Mouse (Mus musculus): ENCODE results near the gene Mrpl24. TPM values are rescaled to one million over a fixed set of nuclear protein-coding genes. Genes with fewer than 3 reads are reported as not detected.
"Not testable (repeated sequence)": the region's sequence is repeated elsewhere in the genome, so short reads cannot be mapped to it uniquely, and the experiment has no call there.

Gene Mrpl24
- polyA plus RNA-seq (2015; fragmentation: Nextera tagmentation; extraction: Ambion mirVana) = 51.0 and 59.5 TPM in 2 replicates

DNA sequence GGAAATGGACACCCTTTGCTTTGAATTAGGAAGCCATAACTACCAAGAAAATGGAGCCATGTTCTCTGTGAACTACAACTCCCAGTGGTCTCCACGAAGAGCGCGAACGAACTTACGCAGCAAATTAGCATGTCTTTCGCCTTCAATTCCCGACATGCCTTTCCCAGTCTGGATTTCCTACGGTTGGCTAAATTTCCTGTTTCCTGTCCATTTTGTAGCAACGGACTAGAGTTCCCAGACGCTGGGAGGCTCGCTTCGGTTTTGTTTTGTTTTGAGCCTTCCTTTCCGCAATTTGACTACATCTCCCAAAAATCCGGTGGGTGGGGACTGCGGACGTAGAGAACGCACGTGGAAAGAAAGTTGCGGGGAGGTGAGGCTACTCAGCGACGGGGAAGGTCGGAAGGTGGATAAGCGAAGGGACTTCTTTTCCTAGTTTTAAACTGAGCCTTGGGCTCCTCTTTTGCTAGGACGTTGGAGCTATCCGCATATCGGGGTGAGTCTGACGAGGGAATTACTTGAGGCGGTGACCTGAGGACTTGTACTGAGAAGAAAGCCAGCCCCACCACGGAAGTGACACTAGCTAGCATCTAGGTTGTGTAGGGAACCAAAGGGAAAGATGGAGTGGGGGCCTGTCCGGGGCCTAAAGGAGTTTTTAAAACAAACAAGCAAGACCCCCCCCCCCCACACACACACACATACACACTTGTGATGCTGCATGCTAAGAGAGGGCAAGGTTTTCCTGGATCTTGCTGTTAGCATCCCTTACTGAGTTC, at the start of gene Mrpl24:
Gene Mrpl24, plus strand, starts transcription at position 171 of the 773 bp plus-strand sequence.
- Histone ChIP-seq H3K9me3 (replicated peaks) (no peaks in the 10 kb centered on the region), H3K4me1 (peaks cover 24% of the 10 kb centered on the region), H3K27ac (replicated peaks) (peak within 1 kb of the TSS; percentile 83), H3K4me3 (replicated peaks) (peak within 1 kb of the TSS; percentile 70), H3K9ac (replicated peaks) (peak within 1 kb of the TSS; percentile 69), H3K36me3 (peaks cover 56% of the 10 kb centered on the region), H3K4me2 (peak within 1 kb of the TSS; percentile 87), H3K27me3 (replicated peaks) (no peaks in the 10 kb centered on the region)
- ATAC-seq (ENCODE audit: low FRiP score) = peak; percentile 92
- under 1% methylated on average over 30 of the region's 30 CpGs for WGBS

- peaks cover 9% of the 10 kb centered on the region for H3K4me1 ChIP-seq
- H3K4me2 ChIP-seq = no peak overlapping the region
- no peak for ATAC-seq (ENCODE audit: low FRiP score)
- peaks cover 19% of the 10 kb centered on the region for H3K36me3 ChIP-seq
- H3K9me3 ChIP-seq (replicated peaks) = no peaks in the 10 kb centered on the region
- H3K9ac ChIP-seq (replicated peaks) = no peak overlapping the region
- H3K4me3 ChIP-seq (replicated peaks) = no peak overlapping the region
- WGBS = 93% methylated on average over 4 of the region's 4 CpGs
- H3K27ac ChIP-seq (replicated peaks) = no peak overlapping the region
- H3K27me3 ChIP-seq (replicated peaks) = no peaks in the 10 kb centered on the region
These were observed 41.6 kb upstream of the Mrpl24 start for GRCm38 (mm10) chr3:87877730-87878129.

GRCm38 (mm10) chr3:87884291-87884690, 35.0 kb upstream of the Mrpl24 start:
- WGBS = 5% methylated on average over 3 of the region's 3 CpGs
- no peak for ATAC-seq (ENCODE audit: low FRiP score)
- H3K36me3 ChIP-seq = peaks cover 9% of the 10 kb centered on the region
- peak overlapping the region; percentile 95 for H3K4me3 ChIP-seq (replicated peaks)
- H3K27ac ChIP-seq (replicated peaks) = peak overlapping the region; percentile 88; the same call in 1 of the 2 replicates
- peak overlapping the region; percentile 75 for H3K4me2 ChIP-seq
- no peaks in the 10 kb centered on the region for H3K27me3 ChIP-seq (replicated peaks)
- peak overlapping the region; percentile 95 for H3K9ac ChIP-seq (replicated peaks)
- peaks cover 27% of the 10 kb centered on the region for H3K4me1 ChIP-seq
- H3K9me3 ChIP-seq (replicated peaks) = no peaks in the 10 kb centered on the region

DNA sequence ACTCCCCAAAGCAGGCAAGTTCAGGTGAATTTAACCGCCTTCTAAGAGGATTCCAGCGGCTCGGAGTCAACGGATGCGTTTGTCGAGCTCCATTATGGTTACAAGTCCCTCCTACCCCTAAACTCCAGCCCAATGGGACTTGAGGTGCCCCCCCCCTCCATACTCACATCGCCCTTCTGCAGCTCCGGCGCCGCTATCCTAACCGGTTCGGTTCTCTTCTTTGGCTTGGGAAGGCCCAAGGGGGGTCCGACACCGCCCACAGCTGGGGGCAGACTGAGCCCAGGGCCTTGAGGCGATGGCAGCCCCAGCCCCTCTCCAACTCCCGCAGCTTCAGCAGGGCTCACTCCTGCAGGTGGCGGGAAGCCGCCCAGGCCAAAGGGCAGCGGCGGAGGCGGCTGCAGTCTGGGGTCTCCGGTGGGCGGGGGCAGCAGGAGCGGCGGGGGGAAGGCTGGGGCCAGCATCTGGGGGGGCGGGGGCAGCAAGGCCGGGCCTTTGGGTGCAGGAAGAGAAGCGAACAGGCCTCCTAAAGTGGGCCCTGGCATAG, 34.5 kb upstream of the Mrpl24 start:
- ATAC-seq (ENCODE audit: low FRiP score) = peak; percentile 17
- Histone ChIP-seq H3K4me3 (replicated peaks) (peak overlapping the region; percentile 95), H3K27me3 (replicated peaks) (no peaks in the 10 kb centered on the region), H3K9ac (replicated peaks) (peak overlapping the region; percentile 95), H3K27ac (replicated peaks) (peak overlapping the region; percentile 88), H3K4me2 (peak overlapping the region; percentile 75), H3K36me3 (peaks cover 9% of the 10 kb centered on the region), H3K4me1 (peaks cover 27% of the 10 kb centered on the region), H3K9me3 (replicated peaks) (no peaks in the 10 kb centered on the region)
- WGBS = 0% methylated on average over 28 of the region's 28 CpGs

DNA sequence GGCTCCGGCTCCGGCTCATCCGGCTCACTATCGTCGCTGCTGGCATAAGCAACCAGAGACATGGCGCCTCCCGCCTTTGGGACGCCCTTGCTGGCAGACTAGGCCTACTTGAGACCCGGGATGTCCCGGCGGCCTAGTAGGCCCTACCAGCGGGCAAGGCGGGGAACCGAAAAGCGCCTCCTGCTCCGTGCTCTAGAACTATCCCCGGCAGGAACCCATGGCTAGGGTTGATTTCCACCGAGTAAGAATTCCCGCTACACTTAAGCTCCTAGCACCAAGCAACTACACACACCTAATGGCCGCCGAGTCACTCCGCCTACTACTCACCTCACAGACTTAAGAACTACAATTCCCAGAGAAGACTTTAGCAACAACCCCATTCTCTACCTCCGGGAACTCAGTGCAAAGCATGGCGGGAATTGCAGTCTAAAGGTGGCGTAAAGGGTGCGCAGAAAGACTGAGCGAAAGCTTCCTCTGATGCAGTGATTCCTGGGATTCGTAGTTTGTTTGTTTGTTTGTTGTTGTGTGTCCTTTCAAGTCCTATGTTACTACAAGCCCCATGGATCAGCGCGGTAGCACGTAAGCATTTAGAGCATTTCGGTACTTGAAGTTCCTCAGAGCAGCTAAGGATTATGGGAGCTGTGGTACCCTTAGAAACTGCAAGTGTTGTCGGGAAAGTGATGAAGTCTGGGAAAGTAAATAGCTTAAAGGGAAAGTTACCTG, 33.9 kb upstream of the Mrpl24 start, which contains the start of gene Prcc:
Gene Prcc, minus strand, starts transcription at position 328 of the 723 bp plus-strand sequence.
- peak; percentile 98 for ATAC-seq (ENCODE audit: low FRiP score)
- Histone ChIP-seq H3K27ac (replicated peaks) (peak within 1 kb of the TSS; percentile 88), H3K9me3 (replicated peaks) (no peaks in the 10 kb centered on the region), H3K4me3 (replicated peaks) (peak within 1 kb of the TSS; percentile 95), H3K36me3 (peaks cover 3% of the 10 kb centered on the region), H3K9ac (replicated peaks) (peak within 1 kb of the TSS; percentile 95), H3K4me1 (peaks cover 27% of the 10 kb centered on the region), H3K27me3 (replicated peaks) (no peaks in the 10 kb centered on the region), H3K4me2 (peak within 1 kb of the TSS; percentile 75)
- under 1% methylated on average over 33 of the region's 33 CpGs for WGBS

DNA sequence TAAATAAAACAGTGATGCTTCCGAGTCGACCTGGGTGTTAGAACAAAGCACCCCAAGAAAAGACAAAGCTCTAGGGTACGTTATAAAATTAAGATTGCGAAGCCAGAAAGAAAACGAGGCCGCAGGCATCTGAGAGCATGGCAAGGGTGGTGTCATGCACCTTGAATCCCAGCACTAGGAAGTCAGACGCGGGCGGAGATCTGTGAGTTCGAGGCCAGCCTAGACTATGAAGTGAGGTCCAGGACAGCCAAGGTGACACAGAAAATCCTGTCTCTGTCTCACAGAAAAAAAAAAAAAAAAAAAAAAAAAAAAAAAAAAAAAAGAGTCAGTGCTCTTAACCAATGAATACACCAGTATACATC, 33.3 kb upstream of the Mrpl24 start:
- no peak; the same call in 1 of the 2 replicates for ATAC-seq (ENCODE audit: low FRiP score)
- Histone ChIP-seq H3K4me2 (peak overlapping the region; percentile 60), H3K27ac (replicated peaks) (peak overlapping the region; percentile 58; the same call in 1 of the 2 replicates), H3K36me3 (no peaks in the 10 kb centered on the region), H3K4me1 (peaks cover 27% of the 10 kb centered on the region), H3K4me3 (replicated peaks) (peak overlapping the region; percentile 95), H3K9ac (replicated peaks) (peak overlapping the region; percentile 41; the same call in 1 of the 2 replicates), H3K27me3 (replicated peaks) (no peaks in the 10 kb centered on the region), H3K9me3 (replicated peaks) (no peaks in the 10 kb centered on the region)
- 12% methylated on average over 10 of the region's 10 CpGs for WGBS

DNA sequence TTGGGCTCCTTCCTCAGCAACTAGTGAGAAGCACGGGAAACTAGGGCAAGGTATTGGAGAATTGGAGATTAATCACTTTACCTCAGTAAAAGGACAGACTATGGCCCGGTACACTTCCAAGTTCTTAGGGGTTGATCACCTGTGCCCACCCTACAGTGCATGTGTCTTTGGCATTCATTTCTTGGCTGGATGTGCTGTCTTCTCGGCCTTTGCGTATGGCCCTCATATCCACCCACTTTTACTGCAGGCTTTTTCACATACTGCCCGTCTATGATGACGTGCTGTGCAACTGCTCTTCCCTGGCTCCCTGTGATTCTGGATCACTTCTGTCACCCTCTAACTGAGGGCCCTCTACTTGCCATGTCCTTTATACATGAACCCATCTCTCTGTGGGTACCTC, 32.9 kb upstream of the Mrpl24 start:
- H3K4me1 ChIP-seq = peaks cover 27% of the 10 kb centered on the region
- ATAC-seq (ENCODE audit: low FRiP score) = no peak
- peak overlapping the region; percentile 95 for H3K4me3 ChIP-seq (replicated peaks)
- WGBS = 85% methylated on average over 6 of the region's 6 CpGs
- H3K36me3 ChIP-seq = no peaks in the 10 kb centered on the region
- H3K9me3 ChIP-seq (replicated peaks) = no peaks in the 10 kb centered on the region
- no peaks in the 10 kb centered on the region for H3K27me3 ChIP-seq (replicated peaks)
- peak overlapping the region; percentile 60 for H3K4me2 ChIP-seq
- no peak overlapping the region for H3K9ac ChIP-seq (replicated peaks)
- H3K27ac ChIP-seq (replicated peaks) = no peak overlapping the region

- H3K4me2 ChIP-seq; H3K27ac ChIP-seq (replicated peaks); H3K9me3 ChIP-seq (replicated peaks); H3K9ac ChIP-seq (replicated peaks); ATAC-seq (ENCODE audit: low FRiP score); H3K27me3 ChIP-seq (replicated peaks); H3K36me3 ChIP-seq; H3K4me3 ChIP-seq (replicated peaks): not testable (repeated sequence)
- peaks cover 26% of the 10 kb centered on the region for H3K4me1 ChIP-seq
- 81% methylated on average over 4 of the region's 4 CpGs for WGBS
These were observed 31.9 kb upstream of the Mrpl24 start for GRCm38 (mm10) chr3:87887400-87887799.

DNA sequence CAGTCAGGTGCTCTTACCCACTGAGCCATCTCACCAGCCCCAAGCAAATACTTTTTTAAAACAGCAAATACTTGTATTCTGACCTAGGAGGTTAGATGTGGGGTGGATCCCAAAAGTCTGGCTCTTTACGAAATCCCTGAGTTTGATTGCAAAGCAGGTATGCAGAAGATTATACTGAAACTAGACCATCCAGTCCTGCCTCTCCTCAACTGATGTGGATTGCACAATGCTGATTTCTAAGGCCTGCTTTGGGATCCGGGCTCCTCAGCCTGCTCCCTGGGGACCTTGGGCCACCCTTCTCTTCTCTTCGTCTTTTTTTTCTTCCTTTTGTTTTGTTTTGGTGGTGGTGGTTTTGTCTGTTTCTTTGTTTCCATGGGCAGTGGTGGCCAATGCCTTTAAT, 27.8 kb upstream of the Mrpl24 start:
- H3K9ac ChIP-seq (replicated peaks) = no peak overlapping the region
- H3K36me3 ChIP-seq = no peaks in the 10 kb centered on the region
- H3K9me3 ChIP-seq (replicated peaks) = no peaks in the 10 kb centered on the region
- no peak overlapping the region for H3K27ac ChIP-seq (replicated peaks)
- H3K4me3 ChIP-seq (replicated peaks) = no peak overlapping the region
- H3K27me3 ChIP-seq (replicated peaks) = no peaks in the 10 kb centered on the region
- 65% methylated on average over 3 of the region's 3 CpGs for WGBS
- H3K4me1 ChIP-seq = 0 out of 2 replicates have a peak, but pooled peaks cover 2% of the 10 kb centered on the region
- ATAC-seq (ENCODE audit: low FRiP score) = no peak
- no peak overlapping the region for H3K4me2 ChIP-seq

DNA sequence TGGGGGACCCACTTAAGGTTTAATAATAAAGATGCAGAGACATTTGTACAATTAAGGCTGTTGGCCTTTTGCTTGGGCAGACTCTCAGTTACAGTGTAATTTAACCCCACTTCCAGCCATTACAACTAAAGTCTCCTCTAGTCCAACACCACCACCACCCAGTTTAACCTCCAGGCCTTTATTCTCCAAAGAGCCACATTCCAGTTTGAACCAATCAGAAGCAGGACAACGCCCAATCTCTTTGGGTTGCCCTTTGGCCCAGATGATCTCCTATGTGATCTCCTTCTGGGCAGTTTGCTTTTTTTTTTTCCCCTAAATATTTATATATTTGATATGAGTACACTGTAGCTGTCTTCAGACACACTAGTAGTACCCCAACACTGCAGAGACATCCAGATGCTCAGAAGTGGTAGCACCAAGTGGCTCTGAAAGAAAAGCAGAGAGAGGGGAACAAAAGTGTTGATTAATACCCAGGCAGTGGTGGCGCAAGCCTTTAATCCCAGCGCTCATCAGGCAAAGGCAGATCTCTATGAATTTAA, 25.9 kb upstream of the Mrpl24 start:
- 78% methylated on average over 3 of the region's 3 CpGs for WGBS
- no peak for ATAC-seq (ENCODE audit: low FRiP score)
- no peak overlapping the region for H3K27ac ChIP-seq (replicated peaks)
- no peaks in the 10 kb centered on the region for H3K9me3 ChIP-seq (replicated peaks)
- H3K9ac ChIP-seq (replicated peaks) = no peak overlapping the region
- no peaks in the 10 kb centered on the region for H3K27me3 ChIP-seq (replicated peaks)
- H3K4me1 ChIP-seq = no peaks in the 10 kb centered on the region
- H3K4me2 ChIP-seq = no peak overlapping the region
- no peak overlapping the region for H3K4me3 ChIP-seq (replicated peaks)
- H3K36me3 ChIP-seq = no peaks in the 10 kb centered on the region

DNA sequence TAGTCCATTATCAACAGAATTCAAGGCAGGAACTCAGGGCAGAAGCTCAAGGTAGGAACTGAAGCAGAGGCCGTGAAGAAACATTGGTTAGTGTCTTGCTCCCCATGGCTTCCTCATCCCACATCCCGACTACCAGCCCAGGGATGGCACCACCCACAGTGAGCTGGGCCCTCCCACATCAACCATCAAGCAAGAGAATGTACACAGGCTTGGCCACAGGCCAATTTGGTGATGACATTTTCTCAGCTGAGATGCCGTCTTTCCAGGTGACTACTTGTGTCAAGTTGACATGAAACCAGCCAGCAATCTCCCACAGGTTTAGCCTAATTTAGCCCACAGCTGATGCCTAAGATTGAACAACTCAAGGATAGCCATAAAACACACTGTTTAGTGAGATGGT, 20.0 kb upstream of the Mrpl24 start:
- Histone ChIP-seq H3K4me1 (no peaks in the 10 kb centered on the region), H3K27ac (replicated peaks) (no peak overlapping the region), H3K4me3 (replicated peaks) (no peak overlapping the region), H3K4me2 (no peak overlapping the region), H3K9ac (replicated peaks) (no peak overlapping the region), H3K27me3 (replicated peaks) (no peaks in the 10 kb centered on the region), H3K9me3 (replicated peaks) (no peaks in the 10 kb centered on the region), H3K36me3 (no peaks in the 10 kb centered on the region)
- ATAC-seq (ENCODE audit: low FRiP score) = no peak
- WGBS = 67% methylated on average over 3 of the region's 3 CpGs

Data from neural tube, embryonic 15.5 days (tissue).